Mouse (Mus musculus): Measurements from ENCODE around the gene Rbm19.

DNA sequence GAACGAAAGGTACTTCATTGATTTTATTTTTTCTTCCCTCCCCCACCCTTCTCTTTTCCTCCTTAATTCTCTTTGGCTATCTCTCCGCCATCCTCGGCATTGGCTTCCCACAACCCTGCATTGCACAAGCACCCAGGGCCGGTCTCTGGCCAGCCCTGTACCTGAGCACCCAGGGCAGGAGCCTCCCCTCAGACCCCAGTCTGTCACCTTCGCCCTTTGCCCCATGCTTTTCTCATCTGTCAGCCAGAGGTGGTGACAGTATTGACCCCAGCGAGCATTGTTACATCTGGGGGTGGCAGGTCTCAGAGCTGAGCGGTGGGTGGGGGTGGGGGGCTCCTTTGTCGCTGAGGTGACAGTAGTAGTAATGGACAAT, 56.5 kb downstream of the Rbm19 start:
- TF ChIP-seq POLR2A (IDR thresholded peaks at IDR 0.05; ENCODE audit: borderline replicate concordance, extremely low read depth, low read depth, low read length): no peak
- no peak for TF ChIP-seq CTCF (IDR thresholded peaks at IDR 0.05; ENCODE audit: insufficient read depth, low read length)
